Mouse (Mus musculus): Measurements from ENCODE around the gene Dpy30. TPM values are rescaled to one million over a fixed set of nuclear protein-coding genes. Genes with fewer than 3 reads are reported as not detected.

Dpy30 gene
- polyA plus RNA-seq, 1 experiment from 2014 or later: 247 TPM

- no peak for ATAC-seq (ENCODE audit: insufficient number of reproducible peaks, insufficient read depth, low FRiP score, low TSS enrichment, low read depth)
Measured at GRCm38 (mm10) chr17:74271541-74272268, 52.0 kb downstream of the Dpy30 start.

GRCm38 (mm10) chr17:74270205-74270604 lies 53.5 kb downstream of the Dpy30 start:
- Histone ChIP-seq H3K27me3 (no peaks in the 10 kb centered on the region), H3K4me3 (no peak overlapping the region)
- WGBS: 74% methylated on average over 2 of the region's 2 CpGs

More at GRCm38 (mm10) chr17:74271541-74272268, 52.0 kb downstream of the Dpy30 start:
- Histone ChIP-seq H3K9ac (no peak overlapping the region), H3K27ac (no peak overlapping the region), H3K4me3 (no peak overlapping the region), H3K36me3 (no peaks in the 10 kb centered on the region), H3K4me2 (no peak overlapping the region), H3K27me3 (no peaks in the 10 kb centered on the region), H3K4me1 (no peaks in the 10 kb centered on the region), H3K9me3 (no peaks in the 10 kb centered on the region)
- WGBS: 88% methylated on average over 3 of the region's 3 CpGs

DNA sequence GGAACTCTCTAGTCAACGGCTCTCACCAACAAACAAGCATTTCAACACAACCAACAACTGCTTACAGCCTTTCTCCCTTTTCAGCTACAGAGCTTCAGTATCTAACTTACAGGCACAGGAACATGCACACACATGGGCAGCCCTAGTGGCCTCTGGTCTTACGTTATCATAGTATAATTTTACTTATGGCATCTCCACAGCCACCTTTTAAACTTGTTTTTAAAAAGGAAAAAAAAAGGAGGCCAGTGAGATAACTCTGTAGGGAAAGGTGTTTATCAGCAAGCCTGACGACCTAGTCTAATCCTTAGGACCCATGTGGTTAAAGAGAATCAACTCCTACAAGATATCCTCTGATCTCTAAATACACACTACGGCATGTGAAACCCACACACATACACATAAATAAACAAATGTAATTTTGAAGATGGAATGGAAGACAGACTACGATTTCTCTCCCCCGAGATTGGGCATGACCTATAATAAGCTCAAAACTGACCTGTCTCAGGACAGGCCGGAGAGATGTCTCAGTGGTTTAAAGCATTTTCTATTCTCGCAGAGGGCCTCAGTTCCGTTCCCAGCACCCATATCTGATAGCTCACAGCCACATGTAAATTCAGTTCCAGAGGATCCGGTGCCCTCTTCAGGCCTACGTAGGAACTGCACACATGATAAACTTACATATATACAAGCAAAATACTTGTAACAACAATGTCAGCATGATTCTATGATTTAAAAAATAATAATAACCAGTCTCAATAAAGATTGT lies 56.1 kb downstream of the Dpy30 start:
- Histone ChIP-seq H3K9me3 (no peaks in the 10 kb centered on the region), H3K4me2 (no peak overlapping the region), H3K9ac (no peak overlapping the region), H3K27ac (no peak overlapping the region), H3K36me3 (no peaks in the 10 kb centered on the region), H3K4me1 (peaks cover 14% of the 10 kb centered on the region), H3K4me3 (no peak overlapping the region), H3K27me3 (no peaks in the 10 kb centered on the region)
- 90% methylated on average over 11 of the region's 11 CpGs for WGBS
- no peak for ATAC-seq (ENCODE audit: insufficient number of reproducible peaks, insufficient read depth, low FRiP score, low TSS enrichment, low read depth)

More at GRCm38 (mm10) chr17:74270205-74270604, 53.5 kb downstream of the Dpy30 start:
- ATAC-seq (ENCODE audit: insufficient number of reproducible peaks, insufficient read depth, low FRiP score, low TSS enrichment, low read depth): no peak
- Histone ChIP-seq H3K4me2 (no peak overlapping the region), H3K9ac (no peak overlapping the region), H3K4me1 (peaks cover 4% of the 10 kb centered on the region), H3K9me3 (no peaks in the 10 kb centered on the region), H3K36me3 (no peaks in the 10 kb centered on the region), H3K27ac (no peak overlapping the region)

- Histone ChIP-seq H3K4me1 (peaks cover 14% of the 10 kb centered on the region), H3K9ac (no peak overlapping the region), H3K27me3 (no peaks in the 10 kb centered on the region), H3K4me2 (no peak overlapping the region), H3K36me3 (no peaks in the 10 kb centered on the region), H3K9me3 (no peaks in the 10 kb centered on the region), H3K27ac (no peak overlapping the region), H3K4me3 (no peak overlapping the region)
- ATAC-seq (ENCODE audit: insufficient number of reproducible peaks, insufficient read depth, low FRiP score, low TSS enrichment, low read depth): no peak
- WGBS: 60% methylated on average over 1 of the region's 1 CpGs
Measured at GRCm38 (mm10) chr17:74265636-74266035, 58.1 kb downstream of the Dpy30 start.

- Histone ChIP-seq H3K9ac (0 out of 2 replicates have a peak overlapping the region, but pooled peaks have one; percentile 36), H3K4me3 (no peak overlapping the region), H3K9me3 (no peaks in the 10 kb centered on the region), H3K27me3 (no peaks in the 10 kb centered on the region), H3K36me3 (no peaks in the 10 kb centered on the region), H3K4me1 (peaks cover 14% of the 10 kb centered on the region), H3K4me2 (no peak overlapping the region), H3K27ac (peak overlapping the region; percentile 44; the same call in 1 of the 2 replicates)
- no peak for ATAC-seq (ENCODE audit: insufficient number of reproducible peaks, insufficient read depth, low FRiP score, low TSS enrichment, low read depth)
- WGBS: 40% methylated on average over 5 of the region's 5 CpGs
Measured at GRCm38 (mm10) chr17:74265156-74265505, 58.6 kb downstream of the Dpy30 start.

- 66% methylated on average over 3 of the region's 3 CpGs for WGBS
- no peak overlapping the region for H3K4me2 ChIP-seq
Measured at GRCm38 (mm10) chr17:74264333-74265155, 59.2 kb downstream of the Dpy30 start.

GRCm38 (mm10) chr17:74262415-74262814 lies 61.3 kb downstream of the Dpy30 start:
- 92% methylated on average over 3 of the region's 3 CpGs for WGBS

More at GRCm38 (mm10) chr17:74264333-74265155, 59.2 kb downstream of the Dpy30 start:
- H3K9ac ChIP-seq: 0 out of 2 replicates have a peak overlapping the region, but pooled peaks have one; percentile 36
- no peaks in the 10 kb centered on the region for H3K36me3 ChIP-seq
- ATAC-seq (ENCODE audit: insufficient number of reproducible peaks, insufficient read depth, low FRiP score, low TSS enrichment, low read depth): no peak
- H3K4me3 ChIP-seq: no peak overlapping the region
- H3K27ac ChIP-seq: peak overlapping the region; percentile 44; the same call in 1 of the 2 replicates
- H3K4me1 ChIP-seq: peaks cover 14% of the 10 kb centered on the region
- H3K27me3 ChIP-seq: no peaks in the 10 kb centered on the region
- no peaks in the 10 kb centered on the region for H3K9me3 ChIP-seq

More at GRCm38 (mm10) chr17:74262415-74262814, 61.3 kb downstream of the Dpy30 start:
- H3K27ac ChIP-seq: no peak overlapping the region
- no peaks in the 10 kb centered on the region for H3K9me3 ChIP-seq
- ATAC-seq (ENCODE audit: insufficient number of reproducible peaks, insufficient read depth, low FRiP score, low TSS enrichment, low read depth): no peak
- no peak overlapping the region for H3K4me2 ChIP-seq
- H3K36me3 ChIP-seq: peaks cover 8% of the 10 kb centered on the region
- no peak overlapping the region for H3K4me3 ChIP-seq
- no peak overlapping the region for H3K9ac ChIP-seq
- peaks cover 14% of the 10 kb centered on the region for H3K4me1 ChIP-seq
- no peaks in the 10 kb centered on the region for H3K27me3 ChIP-seq

Other genes with a start within 250 kb of the Dpy30 start
- gene Memo1, start 28.4 kb downstream of the Dpy30 start, polyA plus RNA-seq (2015; fragmentation: Nextera tagmentation; extraction: Ambion mirVana): 80.3 and 85.8 TPM in 2 replicates
- 15.6 and 20.3 TPM in 2 replicates for gene Spast, start 15.0 kb upstream of the Dpy30 start, polyA plus RNA-seq (2015; fragmentation: Nextera tagmentation; extraction: Ambion mirVana)
- gene Slc30a6, start 71.7 kb upstream of the Dpy30 start, polyA plus RNA-seq (2015; fragmentation: Nextera tagmentation; extraction: Ambion mirVana): 38.4 and 42.8 TPM in 2 replicates
- gene Nlrc4, start 135.2 kb upstream of the Dpy30 start, polyA plus RNA-seq (2015; fragmentation: Nextera tagmentation; extraction: Ambion mirVana): 0.26 and 0.38 TPM in 2 replicates
- gene Yipf4, start 165.5 kb upstream of the Dpy30 start, polyA plus RNA-seq (2015; fragmentation: Nextera tagmentation; extraction: Ambion mirVana): 56.5 and 60.5 TPM in 2 replicates
- 102 and 105 TPM in 2 replicates for gene Birc6, start 204.4 kb upstream of the Dpy30 start, polyA plus RNA-seq (2015; fragmentation: Nextera tagmentation; extraction: Ambion mirVana)